Mouse (Mus musculus) MEL (cell line): ENCODE data around the gene Angptl4. TPM values are rescaled to one million over a fixed set of nuclear protein-coding genes. Genes with fewer than 3 reads are reported as not detected.
"Not testable (repeated sequence)": the region's sequence is repeated elsewhere in the genome, so short reads cannot be mapped to it uniquely, and the experiment has no call there.

Experiments used
- DNase-seq: peaks from one replicate; pipeline ENCODE4 v3.0.0; 2011; ENCODE audit warnings: low read depth, low spot score
- H3K27ac ChIP-seq: 2 replicates; pipeline ENCODE4 v1.5.1; 2012; ENCODE audit warnings: low read depth, mild to moderate bottlenecking, control low read depth, low read length, moderate library complexity; ENCODE audit not compliant: control insufficient read depth
- H3K27me3 ChIP-seq, 2 experiments: fragments of 150-350 bp in 1 of 2; sonication (generic) in 1 of 2; 2 replicates each; pipeline ENCODE4 v1.6.1; 2012; ENCODE audit warnings: low read length in 2 of 2, mild to moderate bottlenecking in 2 of 2, improper control_type of control experiment in 1 of 2, moderate library complexity in 1 of 2; ENCODE audit not compliant: insufficient read depth in 2 of 2, control insufficient read depth in 1 of 2
- H3K36me3 ChIP-seq, 2 experiments: 2 replicates each; pipeline ENCODE4 v1.6.1; 2012 to 2014; ENCODE audit warnings: low read length in 2 of 2, improper control_type of control experiment in 1 of 2, inconsistent platforms in 1 of 2, mild to moderate bottlenecking in 1 of 2; ENCODE audit not compliant: insufficient read depth in 2 of 2, control insufficient read depth in 1 of 2
- H3K4me1 ChIP-seq, 2 experiments: fragments of 150-350 bp in 1 of 2; sonication (generic) in 1 of 2; 2 replicates each; pipeline ENCODE4 v1.6.1; 2012; ENCODE audit warnings: low read length in 2 of 2, improper control_type of control experiment in 1 of 2, mild to moderate bottlenecking in 1 of 2; ENCODE audit not compliant: insufficient read depth in 2 of 2, control insufficient read depth in 1 of 2
- H3K4me3 ChIP-seq, 2 experiments: fragments of 150-350 bp in 1 of 2; sonication (generic) in 1 of 2; 2 replicates each; pipeline ENCODE4 v1.5.1; 2012; ENCODE audit warnings: low read depth in 2 of 2, low read length in 2 of 2, mild to moderate bottlenecking in 2 of 2, moderate library complexity in 2 of 2, control low read depth in 1 of 2, improper control_type of control experiment in 1 of 2; ENCODE audit not compliant: control insufficient read depth in 1 of 2, insufficient read depth in 1 of 2
- H3K79me2 ChIP-seq: 2 replicates; pipeline ENCODE4 v1.6.1; 2012; ENCODE audit warnings: mild to moderate bottlenecking, low read length, moderate library complexity; ENCODE audit not compliant: control insufficient read depth, poor library complexity, insufficient read depth
- H3K9ac ChIP-seq: 2 replicates; pipeline ENCODE4 v1.6.1; 2012; ENCODE audit warnings: low read depth, mild to moderate bottlenecking, control low read depth, low read length, moderate library complexity; ENCODE audit not compliant: control insufficient read depth, poor library complexity, severe bottlenecking
- H3K9me3 ChIP-seq: fragments of 150-350 bp; sonication (generic); replicated peaks from 2 replicates; pipeline ENCODE4 v1.6.1; 2012; ENCODE audit warnings: mild to moderate bottlenecking, low read length, improper control_type of control experiment, moderate library complexity; ENCODE audit not compliant: insufficient read depth
- E2F4 ChIP-seq: IDR thresholded peaks from 2 replicates; pipeline ENCODE4 v1.6.1; 2011; ENCODE audit warnings: low read depth, low read length, improper control_type of control experiment, borderline replicate concordance
- ELF1 ChIP-seq: IDR thresholded peaks from 2 replicates; pipeline ENCODE4 v1.6.1; 2014; ENCODE audit warnings: low read depth, mild to moderate bottlenecking, inconsistent platforms, low read length, improper control_type of control experiment, moderate library complexity
- EP300 ChIP-seq, 2 experiments: IDR thresholded peaks; 2 replicates each; pipeline ENCODE4 v1.6.1; 2011; ENCODE audit warnings: improper control_type of control experiment in 2 of 2, low read length in 2 of 2, low read depth in 1 of 2, mild to moderate bottlenecking in 1 of 2
- ETS1 ChIP-seq: IDR thresholded peaks from 2 replicates; pipeline ENCODE4 v1.6.1; 2012; ENCODE audit warnings: low read depth, mild to moderate bottlenecking, inconsistent platforms, low read length, improper control_type of control experiment, moderate library complexity
- GABPA ChIP-seq: IDR thresholded peaks from 2 replicates; pipeline ENCODE4 v1.6.1; 2012; ENCODE audit warnings: low read depth, mild to moderate bottlenecking, inconsistent platforms, low read length, improper control_type of control experiment, moderate library complexity
- JUND ChIP-seq: IDR thresholded peaks from 2 replicates; pipeline ENCODE4 v1.6.1; 2011; ENCODE audit warnings: low read depth, mild to moderate bottlenecking, improper control_type of control experiment, low read length
- MAZ ChIP-seq: IDR thresholded peaks from 2 replicates; pipeline ENCODE4 v1.6.1; 2012; ENCODE audit warnings: low read depth, mild to moderate bottlenecking, inconsistent platforms, low read length, improper control_type of control experiment
- MEF2A ChIP-seq: IDR thresholded peaks from 2 replicates; pipeline ENCODE4 v1.6.1; 2014; ENCODE audit warnings: low read depth, mild to moderate bottlenecking, inconsistent platforms, low read length, improper control_type of control experiment; ENCODE audit not compliant: poor library complexity, insufficient replicate concordance, severe bottlenecking; ENCODE audit errors: extremely low read depth
- MXI1 ChIP-seq: IDR thresholded peaks from 2 replicates; pipeline ENCODE4 v1.6.1; 2011; ENCODE audit warnings: mild to moderate bottlenecking, low read depth, low read length, improper control_type of control experiment
- POLR2AphosphoS5 ChIP-seq: IDR thresholded peaks from 2 replicates; pipeline ENCODE4 v1.6.1; 2012; ENCODE audit warnings: low read depth, borderline replicate concordance, mild to moderate bottlenecking, inconsistent platforms, low read length, moderate library complexity, mixed read lengths
- SMC3 ChIP-seq: IDR thresholded peaks from 2 replicates; pipeline ENCODE4 v1.6.1; 2011; ENCODE audit warnings: low read depth, low read length, improper control_type of control experiment
- USF1 ChIP-seq: IDR thresholded peaks from 2 replicates; pipeline ENCODE4 v1.6.1; 2014; ENCODE audit warnings: low read depth, mild to moderate bottlenecking, inconsistent platforms, low read length, improper control_type of control experiment, moderate library complexity
- USF2 ChIP-seq, 2 experiments: IDR thresholded peaks; 2 replicates each; pipeline ENCODE4 v1.6.1; 2011 to 2012; ENCODE audit warnings: improper control_type of control experiment in 2 of 2, low read length in 2 of 2, borderline replicate concordance in 1 of 2, inconsistent platforms in 1 of 2, low read depth in 1 of 2, mild to moderate bottlenecking in 1 of 2; ENCODE audit not compliant: insufficient read depth in 1 of 2
- polyA plus RNA-seq, 2 experiments: library from polyadenylated mRNA; stranded (reverse) in 1 of 2; unstranded in 1 of 2; fragments of >175 nt in 1 of 2; fragments of >200 nt in 1 of 2; gene quantifications; 2 replicates each; pipeline versions ENCODE4 v1.2.1 to v1.2.4; 2012; ENCODE audit warnings: low replicate concordance in 2 of 2, low read depth in 1 of 2; ENCODE audit not compliant: insufficient read length in 2 of 2, insufficient read depth in 1 of 2, missing spikeins in 1 of 2
- total RNA-seq: library from RNA; depleted of rRNA; stranded (reverse); fragments of 300-350 nt; gene quantifications from 2 replicates; pipeline ENCODE4 v1.2.3, GENCODE M21; 2012

Angptl4 gene
- total and polyA plus RNA-seq, 3 experiments: 13.5 to 15.8 TPM; not detected in 1

- no peaks in the 10 kb centered on the region for H3K27me3 ChIP-seq
- no peak for TF ChIP-seq MXI1
- no peak for TF ChIP-seq MAZ
- no peak for TF ChIP-seq USF1
- TF ChIP-seq USF2 (IDR thresholded peaks at IDR 0.05; ENCODE audit: borderline replicate concordance in 1 of 2, insufficient read depth in 1 of 2, low read depth in 1 of 2, low read length in 2 of 2): no peak
- TF ChIP-seq ETS1: no peak
- TF ChIP-seq EP300 (IDR thresholded peaks at IDR 0.05; ENCODE audit: low read depth in 1 of 2, low read length in 2 of 2): no peak
- no peak for TF ChIP-seq ELF1
- no peak for TF ChIP-seq GABPA
- no peak for TF ChIP-seq SMC3
- no peak for TF ChIP-seq E2F4
- TF ChIP-seq JUND: no peak
- no peak for TF ChIP-seq MEF2A
- TF ChIP-seq POLR2AphosphoS5: no peak
- DNase-seq: no peak
- H3K4me1 ChIP-seq: peaks cover 2 to 9% of the 10 kb centered on the region in 2 experiments; a peak in 2 of 4 replicates
- no peak overlapping the region for H3K9ac ChIP-seq
- H3K79me2 ChIP-seq: no peaks in the 10 kb centered on the region
- peaks cover 0 to 9% of the 10 kb centered on the region in 2 experiments; a peak in 2 of 4 replicates for H3K36me3 ChIP-seq
- no peak overlapping the region for H3K27ac ChIP-seq
- no peak overlapping the region for H3K4me3 ChIP-seq
- no peaks in the 10 kb centered on the region for H3K9me3 ChIP-seq
These were observed 39.2 kb downstream of the Angptl4 start for GRCm38 (mm10) chr17:33742420-33742819.

GRCm38 (mm10) chr17:33733526-33733925 is 48.1 kb downstream of the Angptl4 start:
- H3K27me3 ChIP-seq, H3K9ac ChIP-seq, H3K4me1 ChIP-seq, H3K9me3 ChIP-seq, H3K4me3 ChIP-seq, H3K27ac ChIP-seq, H3K79me2 ChIP-seq, DNase-seq, H3K36me3 ChIP-seq: not testable (repeated sequence)

GRCm38 (mm10) chr17:33732556-33733083 is 49.0 kb downstream of the Angptl4 start:
- not testable (repeated sequence) for H3K4me1 ChIP-seq, H3K9ac ChIP-seq, H3K27ac ChIP-seq, H3K27me3 ChIP-seq, H3K36me3 ChIP-seq, H3K4me3 ChIP-seq, DNase-seq, H3K79me2 ChIP-seq, H3K9me3 ChIP-seq
